Mouse (Mus musculus) intestine, embryonic 14.5 days (tissue): Measurements from ENCODE around the gene Crhbp. TPM values are rescaled to one million over a fixed set of nuclear protein-coding genes. Genes with fewer than 3 reads are reported as not detected.

Source experiments
- ATAC-seq: fragments of 200-750 bp; cut with Nextera tagmentation; replicated peaks from 2 replicates; pipeline ENCODE4 v1.8.0; 2017; ENCODE audit warnings: low read depth, moderate number of reproducible peaks, moderate TSS enrichment, moderate library complexity; ENCODE audit not compliant: low FRiP score, low TSS enrichment
- DNase-seq: peaks from one replicate; pipeline ENCODE4 v3.0.0-alpha.2; 2018; ENCODE audit warnings: low spot score
- H3K27ac ChIP-seq: fragments of 300-500 bp; sonication (generic); 2 replicates; pipeline ENCODE4 v1.5.1; 2014; ENCODE audit warnings: low read depth, mild to moderate bottlenecking, control low read depth
- H3K27me3 ChIP-seq: fragments of 300-500 bp; sonication (generic); replicated peaks from 2 replicates; pipeline ENCODE4 v1.6.1; 2014; ENCODE audit warnings: low read length, control low read depth; ENCODE audit not compliant: control insufficient read depth, insufficient read depth
- H3K36me3 ChIP-seq: fragments of 300-500 bp; sonication (generic); 2 replicates; pipeline ENCODE4 v1.6.1; 2014; ENCODE audit warnings: low read length, control low read depth; ENCODE audit not compliant: control insufficient read depth, insufficient read depth
- H3K4me1 ChIP-seq: fragments of 300-500 bp; sonication (generic); replicated peaks from 2 replicates; pipeline ENCODE4 v1.6.1; 2014; ENCODE audit warnings: low read length, control low read depth, mixed read lengths; ENCODE audit not compliant: control insufficient read depth, insufficient read depth
- H3K4me2 ChIP-seq: fragments of 300-500 bp; sonication (generic); 2 replicates; pipeline ENCODE4 v1.6.1; 2014; ENCODE audit warnings: low read length
- H3K4me3 ChIP-seq: fragments of 300-500 bp; sonication (generic); 2 replicates; pipeline ENCODE4 v1.5.1; 2014; ENCODE audit warnings: low read depth, low read length, control low read depth, mixed read lengths
- H3K9ac ChIP-seq: fragments of 300-500 bp; sonication (generic); 2 replicates; pipeline ENCODE4 v1.6.1; 2014; ENCODE audit warnings: mild to moderate bottlenecking, low read length
- H3K9me3 ChIP-seq: fragments of 300-500 bp; sonication (generic); 2 replicates; pipeline ENCODE4 v1.6.1; 2016; ENCODE audit warnings: low read length, control low read depth; ENCODE audit not compliant: control insufficient read depth
- WGBS: fragments of 180-500 bp; shearing (Covaris S2); extraction: QIAGEN DNeasy Blood & Tissue Kit; methylation state at CpG from one replicate; pipeline ENCODE4 v1.1.7; 2014; 5-methylcytosine and 5-hydroxymethylcytosine counted together
- polyA plus RNA-seq: library from polyadenylated mRNA; unstranded; fragments of >200 nt; fragmentation: Nextera tagmentation; extraction: Ambion mirVana; gene quantifications from 2 replicates; pipeline ENCODE4 v1.2.1, GENCODE M21; 2014

Gene Crhbp
- polyA plus RNA-seq, 1 experiment from 2014 or later = 0.16 TPM

DNA sequence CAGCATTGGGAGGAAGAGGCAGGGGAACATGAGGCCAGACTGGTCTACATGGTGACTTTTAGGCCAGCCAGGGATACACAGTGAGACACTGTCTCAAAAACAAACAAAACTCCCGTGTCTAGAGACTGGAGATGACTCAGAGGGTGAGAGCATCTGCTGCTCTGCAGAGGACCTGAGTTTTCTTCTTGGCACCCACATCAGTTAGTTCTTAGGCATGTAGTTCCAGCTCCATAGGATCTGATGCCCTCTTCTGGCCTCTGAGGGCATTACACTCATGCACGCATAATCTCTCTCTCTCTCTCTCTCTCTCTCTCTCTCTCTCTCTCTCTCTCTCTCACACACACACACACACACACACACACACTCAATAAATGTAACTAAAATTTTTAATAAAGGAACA, 26.2 kb upstream of the Crhbp start:
- WGBS = 70% methylated on average over 2 of the region's 2 CpGs
- H3K27me3 ChIP-seq = no peaks in the 10 kb centered on the region
- H3K27ac ChIP-seq = no peak overlapping the region
- DNase-seq = no peak
- no peak overlapping the region for H3K4me2 ChIP-seq
- H3K36me3 ChIP-seq = no peaks in the 10 kb centered on the region
- H3K4me1 ChIP-seq = no peaks in the 10 kb centered on the region
- H3K4me3 ChIP-seq = no peak overlapping the region
- ATAC-seq = no peak
- H3K9me3 ChIP-seq = no peaks in the 10 kb centered on the region
- H3K9ac ChIP-seq = no peak overlapping the region

DNA sequence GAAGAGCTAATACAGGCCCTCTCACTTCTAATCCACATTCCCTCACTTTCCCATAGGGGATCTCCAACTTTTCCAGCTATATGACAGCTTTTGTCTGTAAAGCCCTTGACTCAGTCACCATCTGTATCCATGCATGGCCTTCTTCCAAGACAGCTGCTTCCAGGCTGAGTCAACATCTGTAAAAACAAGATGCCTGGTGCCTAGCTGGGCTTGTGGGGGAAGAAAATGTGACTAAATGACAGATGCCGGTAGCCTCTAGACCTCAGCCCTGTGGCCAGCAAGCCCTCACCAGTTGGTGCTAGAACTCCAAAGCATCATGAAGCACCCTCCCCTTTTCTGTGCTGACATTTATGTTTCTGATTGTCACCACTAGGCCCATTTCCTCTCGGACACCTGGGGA, 6.8 kb upstream of the Crhbp start:
- Histone ChIP-seq H3K9me3 (no peaks in the 10 kb centered on the region), H3K4me1 (no peaks in the 10 kb centered on the region), H3K9ac (no peak overlapping the region), H3K27me3 (no peaks in the 10 kb centered on the region), H3K27ac (no peak overlapping the region), H3K4me2 (no peak overlapping the region), H3K36me3 (no peaks in the 10 kb centered on the region), H3K4me3 (no peak overlapping the region)
- DNase-seq = no peak
- ATAC-seq = no peak
- 76% methylated on average over 2 of the region's 2 CpGs for WGBS

GRCm38 (mm10) chr13:95450636-95451210, 6.0 kb upstream of the Crhbp start:
- Histone ChIP-seq H3K27ac (no peak overlapping the region), H3K9ac (no peak overlapping the region), H3K4me1 (no peaks in the 10 kb centered on the region), H3K9me3 (no peaks in the 10 kb centered on the region), H3K36me3 (no peaks in the 10 kb centered on the region), H3K27me3 (peaks cover 2% of the 10 kb centered on the region; the same call in 1 of the 2 replicates), H3K4me3 (no peak overlapping the region), H3K4me2 (no peak overlapping the region)
- WGBS = 90% methylated on average over 9 of the region's 9 CpGs
- no peak for DNase-seq
- no peak for ATAC-seq

DNA sequence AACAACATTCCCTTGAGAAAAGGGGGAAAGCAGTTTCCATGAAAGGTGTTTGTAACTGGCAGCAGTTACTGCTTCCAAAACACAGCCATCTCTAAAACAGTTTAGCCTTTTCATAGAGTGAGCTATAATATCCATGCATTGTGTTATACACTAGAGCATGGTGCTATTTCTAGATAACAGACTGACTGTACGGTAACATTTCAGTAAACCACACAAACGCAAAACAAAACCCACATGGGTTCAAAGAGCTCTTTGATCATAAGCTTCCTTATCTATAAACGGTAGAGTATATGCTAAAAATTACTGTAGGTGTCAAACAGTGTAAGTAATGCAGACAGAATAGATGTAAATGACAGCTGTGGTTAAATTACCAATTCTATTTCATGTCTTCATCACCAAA, 5.0 kb upstream of the Crhbp start:
- no peak overlapping the region for H3K4me2 ChIP-seq
- no peaks in the 10 kb centered on the region for H3K36me3 ChIP-seq
- no peak for DNase-seq
- 81% methylated on average over 3 of the region's 3 CpGs for WGBS
- no peak overlapping the region for H3K4me3 ChIP-seq
- H3K4me1 ChIP-seq = no peaks in the 10 kb centered on the region
- ATAC-seq = no peak
- no peak overlapping the region for H3K27ac ChIP-seq
- H3K9ac ChIP-seq = no peak overlapping the region
- H3K27me3 ChIP-seq = peaks cover 12% of the 10 kb centered on the region
- no peaks in the 10 kb centered on the region for H3K9me3 ChIP-seq

- H3K4me1 ChIP-seq = no peaks in the 10 kb centered on the region; the same call in 1 of the 2 replicates
- H3K4me3 ChIP-seq = 0 out of 2 replicates have a peak overlapping the region, but pooled peaks have one; percentile 42
- DNase-seq (no peak), ATAC-seq (no peak)
- H3K9ac ChIP-seq = no peak overlapping the region
- H3K36me3 ChIP-seq = no peaks in the 10 kb centered on the region
- no peaks in the 10 kb centered on the region for H3K9me3 ChIP-seq
- 20% methylated on average over 7 of the region's 7 CpGs for WGBS
- peaks cover 37% of the 10 kb centered on the region for H3K27me3 ChIP-seq
- no peak overlapping the region for H3K27ac ChIP-seq
- peak overlapping the region; percentile 69 for H3K4me2 ChIP-seq
These were observed 433 bp downstream of the Crhbp start for GRCm38 (mm10) chr13:95444291-95444690.

DNA sequence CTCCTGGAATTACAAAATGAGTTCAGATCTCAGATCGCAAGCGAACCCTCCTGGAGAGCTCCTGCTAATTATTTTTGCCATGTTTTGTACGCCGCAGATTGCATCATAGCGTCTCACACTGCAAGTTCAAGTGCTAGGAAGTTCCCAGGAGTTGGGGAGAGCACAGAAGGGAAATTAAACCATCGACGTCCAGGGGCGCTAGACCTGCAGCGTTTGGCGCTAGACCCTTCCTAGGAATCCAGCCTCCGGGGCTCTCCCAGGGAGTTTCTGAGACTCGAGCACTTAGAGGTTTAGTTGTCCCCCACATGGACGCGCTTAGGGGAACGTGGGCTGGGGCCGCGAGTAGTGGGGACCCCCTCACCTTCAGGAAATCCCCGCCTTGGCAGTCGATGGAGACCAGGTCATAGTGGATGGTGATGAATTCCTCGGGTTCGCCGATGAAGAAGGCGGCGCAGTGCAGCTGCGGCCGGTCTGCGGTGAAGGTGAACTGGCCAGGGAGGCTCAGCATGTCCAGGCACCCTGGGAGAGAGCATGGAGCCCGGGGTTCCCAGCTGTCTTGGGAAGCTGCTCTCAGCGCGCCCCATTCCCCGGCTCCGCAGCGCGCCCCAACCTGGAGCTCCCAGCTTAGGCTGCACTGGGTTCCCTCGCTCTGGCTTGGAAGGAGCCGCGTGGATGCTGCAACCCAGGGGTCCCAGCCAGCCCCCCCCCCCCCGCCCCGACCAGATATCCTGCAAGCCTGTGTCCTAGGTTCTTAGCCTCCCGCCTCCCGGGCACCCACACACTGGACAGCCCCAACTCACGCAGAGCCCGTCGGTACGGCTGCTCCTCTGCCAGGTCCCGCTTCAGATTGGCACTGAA, 1.1 kb downstream of the Crhbp start:
- Histone ChIP-seq H3K27me3 (peaks cover 37% of the 10 kb centered on the region), H3K4me3 (peak overlapping the region; percentile 42), H3K36me3 (no peaks in the 10 kb centered on the region), H3K9ac (peak overlapping the region; percentile 34), H3K4me1 (no peaks in the 10 kb centered on the region; the same call in 1 of the 2 replicates), H3K9me3 (no peaks in the 10 kb centered on the region), H3K27ac (no peak overlapping the region), H3K4me2 (peak overlapping the region; percentile 69)
- DNase-seq = peak; percentile 79
- 1% methylated on average over 46 of the region's 46 CpGs for WGBS
- ATAC-seq = peak; percentile 43

GRCm38 (mm10) chr13:95442901-95443300, 1.8 kb downstream of the Crhbp start:
- Histone ChIP-seq H3K4me3 (peak overlapping the region; percentile 42), H3K27me3 (peaks cover 37% of the 10 kb centered on the region), H3K27ac (no peak overlapping the region), H3K9ac (no peak overlapping the region), H3K4me2 (peak overlapping the region; percentile 69; the same call in 1 of the 2 replicates), H3K4me1 (no peaks in the 10 kb centered on the region; the same call in 1 of the 2 replicates), H3K36me3 (no peaks in the 10 kb centered on the region), H3K9me3 (no peaks in the 10 kb centered on the region)
- DNase-seq (no peak), ATAC-seq (no peak)
- WGBS = 35% methylated on average over 4 of the region's 4 CpGs

DNA sequence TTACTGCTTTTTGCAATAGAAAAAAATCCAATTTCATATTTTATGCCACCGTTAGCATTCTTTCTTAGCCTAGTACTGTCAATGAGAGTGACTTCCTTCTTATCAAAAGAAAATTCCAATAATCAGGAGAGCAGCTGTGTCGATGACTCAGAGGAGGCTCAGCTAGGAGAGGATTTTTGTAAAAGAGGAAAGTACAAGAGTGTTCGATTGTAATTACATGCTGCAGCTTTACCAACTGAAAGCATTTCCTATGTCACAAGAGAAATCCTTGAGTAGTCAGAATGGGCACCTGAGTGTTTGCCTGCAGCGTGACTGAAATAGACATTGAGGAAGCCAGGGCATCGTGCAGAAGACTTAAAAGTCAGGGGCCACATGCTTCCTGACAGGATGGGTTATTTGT, 5.2 kb downstream of the Crhbp start:
- Histone ChIP-seq H3K4me2 (no peak overlapping the region), H3K4me1 (no peaks in the 10 kb centered on the region; the same call in 1 of the 2 replicates), H3K36me3 (no peaks in the 10 kb centered on the region), H3K27ac (no peak overlapping the region), H3K9me3 (no peaks in the 10 kb centered on the region), H3K27me3 (peaks cover 23% of the 10 kb centered on the region), H3K4me3 (no peak overlapping the region), H3K9ac (no peak overlapping the region)
- 82% methylated on average over 5 of the region's 5 CpGs for WGBS
- DNase-seq (no peak), ATAC-seq (no peak)
